Mouse (Mus musculus): ENCODE results near the gene Noct.
A peak's percentile ranks its signal among the peaks of the same experiment; 100 is the strongest.
"Not testable (repeated sequence)": the region's sequence is repeated elsewhere in the genome, so short reads cannot be mapped to it uniquely, and the experiment has no call there.

Noct gene

GRCm38 (mm10) chr3:51224363-51225225 is at the start of gene Noct:
Noct (plus strand) TSS chr3:51224447.
- DNase-seq (ENCODE audit: extremely low spot score) = peak; percentile 93

- no peak for DNase-seq (ENCODE audit: extremely low spot score)
Observed at GRCm38 (mm10) chr3:51178158-51178557, 46.1 kb upstream of the Noct start.

GRCm38 (mm10) chr3:51179460-51180146 is 44.6 kb upstream of the Noct start:
- no peak for DNase-seq (ENCODE audit: extremely low spot score)

DNA sequence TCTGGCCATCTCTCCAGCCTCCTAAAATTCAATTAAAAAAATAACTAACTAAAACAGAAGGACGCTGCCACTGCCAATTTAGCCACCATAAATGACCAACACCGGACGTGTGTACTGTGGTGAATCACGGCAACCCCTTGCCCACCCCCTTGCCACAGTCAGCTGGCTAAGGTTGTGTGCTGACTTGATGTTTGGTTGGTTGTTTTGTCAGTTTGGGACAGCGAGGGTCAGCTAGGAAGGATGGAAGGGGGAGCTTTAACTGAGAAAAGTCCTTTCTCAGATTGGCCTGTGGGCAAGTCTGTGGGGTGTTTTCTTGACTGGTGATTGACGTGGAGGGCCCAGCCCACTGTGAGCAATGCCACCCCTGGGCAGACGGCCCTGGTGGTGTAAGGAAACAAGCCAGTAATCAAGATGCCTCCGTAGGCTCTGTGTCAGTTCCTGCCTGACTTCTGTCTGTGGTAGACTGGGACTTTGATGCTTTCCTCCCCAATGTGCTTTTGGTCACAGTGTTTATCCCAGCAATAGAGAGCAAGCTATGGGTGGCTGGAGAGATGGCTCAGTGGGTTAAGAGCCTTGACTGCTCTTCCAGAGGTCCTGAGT is 43.8 kb upstream of the Noct start:
- no peak for DNase-seq (ENCODE audit: extremely low spot score)

GRCm38 (mm10) chr3:51182455-51182854 is 41.8 kb upstream of the Noct start:
- DNase-seq (ENCODE audit: extremely low spot score) = no peak

DNA sequence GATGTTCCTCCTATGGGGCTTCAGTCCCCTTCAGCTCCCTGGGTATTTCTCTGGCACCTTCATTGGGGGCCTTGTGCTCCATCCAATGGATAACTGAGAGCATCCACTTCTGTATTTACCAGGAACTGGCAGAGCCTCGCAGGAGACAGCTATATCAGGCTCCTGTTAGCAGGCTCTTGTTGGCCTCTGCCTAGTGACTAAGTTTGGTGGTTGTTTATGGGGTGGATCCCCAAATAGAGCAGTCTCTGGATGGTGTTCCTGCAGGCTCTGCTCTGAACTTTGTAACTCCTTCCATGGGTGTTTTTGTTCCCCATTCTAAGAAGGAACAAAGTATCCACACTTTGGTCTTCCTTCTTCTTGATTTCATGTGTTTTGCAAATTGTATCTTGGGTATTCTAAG is 40.7 kb upstream of the Noct start:
- not testable (repeated sequence) for DNase-seq (ENCODE audit: extremely low spot score)

- not testable (repeated sequence) for DNase-seq (ENCODE audit: extremely low spot score)
Observed at GRCm38 (mm10) chr3:51183967-51184366, 40.3 kb upstream of the Noct start.

GRCm38 (mm10) chr3:51184715-51185114 is 39.5 kb upstream of the Noct start:
- DNase-seq (ENCODE audit: extremely low spot score) = no peak

DNA sequence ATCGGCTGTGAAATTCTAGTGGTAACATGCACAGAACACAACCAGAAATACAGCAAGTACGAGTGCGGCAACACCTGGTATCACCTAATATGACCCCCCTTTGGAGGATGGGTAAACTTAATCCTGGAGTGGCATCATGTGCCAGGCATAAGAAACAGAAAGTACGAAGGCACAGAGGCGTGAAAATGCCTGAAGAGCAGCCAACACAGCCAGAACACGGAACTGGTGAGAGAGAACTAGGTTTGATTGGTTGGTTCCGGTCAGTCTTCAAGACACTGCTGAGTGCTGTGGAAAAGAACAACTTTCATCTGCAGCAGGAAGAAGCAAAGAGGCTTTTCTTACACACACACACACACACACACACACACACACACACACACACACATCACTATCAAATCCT is 38.8 kb upstream of the Noct start:
- no peak for DNase-seq (ENCODE audit: extremely low spot score)

- no peak for DNase-seq (ENCODE audit: extremely low spot score)
Observed at GRCm38 (mm10) chr3:51194075-51194474, 30.2 kb upstream of the Noct start.

- DNase-seq (ENCODE audit: extremely low spot score) = no peak
Observed at GRCm38 (mm10) chr3:51195321-51195720, 28.9 kb upstream of the Noct start.

DNA sequence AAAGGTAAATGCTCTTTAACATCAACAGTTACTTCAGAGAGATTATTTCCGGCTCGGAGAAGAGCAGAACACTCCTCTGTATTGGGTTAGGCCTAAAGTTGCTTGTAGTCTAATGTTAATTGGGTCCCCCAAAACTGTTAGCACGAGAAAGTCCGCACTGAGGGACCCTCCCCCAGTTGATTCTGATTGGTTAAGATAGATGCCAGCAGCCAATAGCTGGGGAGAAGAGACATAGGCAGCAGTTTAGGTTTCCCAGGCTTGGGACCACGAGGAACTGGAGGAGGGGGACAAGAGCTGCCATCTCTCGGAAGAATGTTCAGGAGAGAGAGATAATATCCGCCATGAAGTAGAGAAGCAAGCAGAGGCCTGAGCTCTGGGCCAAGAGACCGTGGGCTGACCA is 28.5 kb upstream of the Noct start:
- peak; percentile 45 for DNase-seq (ENCODE audit: extremely low spot score)

DNA sequence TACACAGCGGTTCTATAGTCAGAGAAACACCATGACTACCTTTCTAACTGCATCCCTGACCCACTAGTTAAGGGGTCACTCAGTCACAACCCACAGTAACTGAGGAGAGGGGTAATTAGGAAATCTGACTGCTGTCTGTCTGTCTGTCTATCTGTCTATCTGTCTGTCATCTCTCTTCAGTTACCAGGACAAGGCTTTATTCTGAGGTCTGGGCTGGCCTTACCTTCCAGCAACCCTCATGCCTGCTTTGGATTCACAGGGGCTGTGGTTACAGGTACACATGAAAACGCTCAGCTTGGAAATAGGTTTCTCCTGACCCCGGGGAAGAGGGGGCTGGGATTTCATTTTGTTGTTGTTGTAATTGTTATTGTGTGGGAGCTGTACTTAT is 27.5 kb upstream of the Noct start:
- DNase-seq (ENCODE audit: extremely low spot score) = no peak

- no peak for DNase-seq (ENCODE audit: extremely low spot score)
Observed at GRCm38 (mm10) chr3:51197112-51197731, 27.0 kb upstream of the Noct start.

GRCm38 (mm10) chr3:51198291-51198690 is 26.0 kb upstream of the Noct start:
- DNase-seq (ENCODE audit: extremely low spot score) = no peak

DNA sequence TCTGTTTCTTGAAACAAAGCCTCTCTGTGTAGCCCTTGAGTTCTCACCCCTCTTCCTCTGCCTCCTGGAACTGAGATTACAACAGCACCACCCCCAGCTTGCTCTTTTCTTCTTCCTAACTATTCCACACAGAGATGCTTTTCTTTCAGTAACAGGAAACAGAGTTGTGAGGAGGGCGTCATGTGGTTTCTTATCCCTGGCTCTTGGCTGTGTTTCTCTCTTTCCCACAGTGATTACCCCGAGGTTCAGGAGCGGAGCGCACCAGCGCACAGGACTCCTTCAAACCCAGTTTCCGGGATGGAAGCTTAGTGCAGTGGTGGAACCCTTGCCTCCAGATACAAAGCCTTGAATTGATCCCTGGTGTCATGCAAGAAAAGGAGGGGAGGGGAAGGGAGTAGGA is 25.1 kb upstream of the Noct start:
- DNase-seq (ENCODE audit: extremely low spot score) = no peak

DNA sequence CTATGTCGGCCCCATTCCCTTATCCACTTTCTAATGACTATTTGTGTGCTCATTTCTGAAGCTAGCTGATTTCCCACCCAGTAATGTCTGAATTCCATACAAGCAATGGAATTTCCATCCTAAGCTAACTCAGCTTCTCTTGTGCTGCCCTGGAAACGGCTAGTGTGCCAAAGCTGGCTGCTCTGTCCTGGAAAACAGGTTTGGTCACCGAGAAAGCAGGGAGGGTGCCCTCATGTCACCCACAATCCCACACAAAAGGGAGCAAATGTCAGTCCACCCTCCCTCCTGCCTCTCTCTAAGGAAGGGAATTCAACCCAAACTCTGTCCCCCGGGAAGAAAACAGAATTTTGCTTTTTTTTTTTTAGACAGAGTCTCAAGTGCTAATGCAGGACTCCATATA is 23.9 kb upstream of the Noct start:
- no peak for DNase-seq (ENCODE audit: extremely low spot score)

GRCm38 (mm10) chr3:51200894-51201293 is 23.4 kb upstream of the Noct start:
- no peak for DNase-seq (ENCODE audit: extremely low spot score)

DNA sequence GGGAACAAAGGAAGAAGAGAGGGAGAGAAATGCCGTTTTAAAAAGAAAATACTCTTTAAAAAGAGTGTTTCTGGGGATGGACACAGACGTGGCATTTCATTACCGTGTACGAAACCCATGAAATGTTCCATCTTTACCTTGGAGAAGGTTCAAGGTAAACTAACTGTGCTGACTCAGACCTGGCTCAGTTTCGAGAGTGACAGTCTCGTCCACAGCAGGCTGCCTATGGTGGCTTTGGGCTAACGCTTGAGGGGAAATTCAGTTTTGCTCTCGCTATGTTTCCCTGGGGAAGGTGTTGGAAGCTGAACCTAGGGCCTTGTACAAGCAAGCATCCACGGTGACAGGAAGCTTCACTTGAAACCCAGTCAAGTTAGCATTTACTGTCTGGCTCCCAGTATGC is 22.3 kb upstream of the Noct start:
- no peak for DNase-seq (ENCODE audit: extremely low spot score)

- DNase-seq (ENCODE audit: extremely low spot score) = no peak
Observed at GRCm38 (mm10) chr3:51202491-51202987, 21.7 kb upstream of the Noct start.

GRCm38 (mm10) chr3:51203906-51204305 is 20.3 kb upstream of the Noct start:
- DNase-seq (ENCODE audit: extremely low spot score) = no peak

DNA sequence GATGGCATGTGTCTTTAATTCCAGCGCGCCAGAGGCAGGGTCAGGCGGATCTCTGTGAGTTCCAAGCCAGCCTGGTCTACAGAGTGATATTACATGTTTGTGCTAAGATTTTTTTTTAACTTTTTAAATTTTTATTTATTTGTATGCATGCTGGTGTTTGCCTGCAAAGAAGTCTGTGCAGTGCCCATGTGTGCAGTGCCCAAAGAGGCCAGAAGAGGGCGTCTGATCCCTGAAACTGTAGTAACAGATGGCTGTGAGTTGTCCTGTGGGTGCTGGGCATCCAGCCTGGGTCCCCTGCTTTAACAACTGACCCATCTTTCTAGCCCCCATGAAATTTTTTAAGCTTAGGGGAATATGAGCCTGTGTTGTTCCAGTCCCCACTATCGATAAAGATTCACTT is 19.8 kb upstream of the Noct start:
- DNase-seq (ENCODE audit: extremely low spot score) = no peak
